Mouse (Mus musculus) thymus, postnatal 10 days (tissue): Measurements from ENCODE around the gene Tmem213.

ENCODE experiments used
- DNase-seq, 2 experiments: peaks; one replicate each; pipeline ENCODE4 v3.0.0; 2021; ENCODE audit warnings: low spot score in 2 of 2

Tmem213 gene

GRCm38 (mm10) chr6:38109160-38109795 is at the start of gene Tmem213:
Gene Tmem213, plus strand, starts transcription at chr6:38109255.
- no peak for DNase-seq

GRCm38 (mm10) chr6:38064621-38065020 is 44.4 kb upstream of the Tmem213 start:
- DNase-seq = no peak

GRCm38 (mm10) chr6:38065122-38065500 is 43.9 kb upstream of the Tmem213 start:
- no peak for DNase-seq

GRCm38 (mm10) chr6:38065501-38066122 is 43.4 kb upstream of the Tmem213 start:
- DNase-seq = no peak

GRCm38 (mm10) chr6:38066215-38066614 is 42.8 kb upstream of the Tmem213 start:
- DNase-seq = peak; percentile 11 to 44

- DNase-seq = no peak
Observed at GRCm38 (mm10) chr6:38071256-38071655, 37.8 kb upstream of the Tmem213 start.

- DNase-seq = no peak
Observed at GRCm38 (mm10) chr6:38072137-38072796, 36.8 kb upstream of the Tmem213 start.

GRCm38 (mm10) chr6:38073592-38073991 is 35.5 kb upstream of the Tmem213 start:
- no peak for DNase-seq

GRCm38 (mm10) chr6:38080364-38080763 is 28.7 kb upstream of the Tmem213 start:
- no peak for DNase-seq

- no peak for DNase-seq
Observed at GRCm38 (mm10) chr6:38081727-38082341, 27.2 kb upstream of the Tmem213 start.

- DNase-seq = no peak
Observed at GRCm38 (mm10) chr6:38083204-38083603, 25.9 kb upstream of the Tmem213 start.

GRCm38 (mm10) chr6:38087242-38088026 is 21.6 kb upstream of the Tmem213 start:
- no peak for DNase-seq

GRCm38 (mm10) chr6:38092539-38092938 is 16.5 kb upstream of the Tmem213 start:
- DNase-seq = no peak

GRCm38 (mm10) chr6:38094701-38095100 is 14.4 kb upstream of the Tmem213 start:
- no peak for DNase-seq

- no peak for DNase-seq
Observed at GRCm38 (mm10) chr6:38096961-38097370, 12.1 kb upstream of the Tmem213 start.

- no peak for DNase-seq
Observed at GRCm38 (mm10) chr6:38102216-38102795, 6.7 kb upstream of the Tmem213 start.

- no peak for DNase-seq
Observed at GRCm38 (mm10) chr6:38103775-38104174, 5.3 kb upstream of the Tmem213 start.

- no peak for DNase-seq
Observed at GRCm38 (mm10) chr6:38105924-38106323, 3.1 kb upstream of the Tmem213 start.

- DNase-seq = no peak
Observed at GRCm38 (mm10) chr6:38108449-38108848, 606 bp upstream of the Tmem213 start.

GRCm38 (mm10) chr6:38109871-38110270 is 816 bp downstream of the Tmem213 start:
- no peak for DNase-seq

- DNase-seq = no peak
Observed at GRCm38 (mm10) chr6:38110859-38111258, 1.8 kb downstream of the Tmem213 start.
